Mouse (Mus musculus) layer of hippocampus, adult 2 months (tissue): ENCODE measurements around the gene Notch2. TPM values are rescaled to one million over a fixed set of nuclear protein-coding genes. Genes with fewer than 3 reads are reported as not detected.

Experiments used
- DNase-seq, 2 experiments: peaks; one replicate each; pipeline ENCODE4 v3.0.0; 2022; ENCODE audit warnings: low spot score in 2 of 2
- H3K27ac ChIP-seq: fragments of 200-600 bp; 2 replicates; pipeline ENCODE4 v1.8.1; 2022
- H3K4me3 ChIP-seq: fragments of 200-600 bp; 2 replicates; pipeline ENCODE4 v1.8.1; 2022; ENCODE audit warnings: mild to moderate bottlenecking
- CTCF ChIP-seq: fragments of 200-600 bp; conservative IDR thresholded peaks from 2 replicates; pipeline ENCODE4 v1.8.1; 2022; ENCODE audit warnings: antibody characterized with exemption, mild to moderate bottlenecking, moderate library complexity
- total RNA-seq, 2 experiments: library from RNA; stranded (reverse); gene quantifications; 2 replicates each; pipeline ENCODE4 v1.2.3; 2021

The Notch2 gene
- total RNA-seq, 2 experiments from 2014 or later, result 22.2 to 25.5 TPM

GRCm38 (mm10) chr3:98157585-98157984 lies 144.3 kb downstream of the Notch2 start:
- DNase-seq, result no peak
- Histone ChIP-seq H3K27ac (no peak overlapping the region), H3K4me3 (no peak overlapping the region)
- TF ChIP-seq CTCF, result no peak

- no peak overlapping the region for H3K27ac ChIP-seq
- H3K4me3 ChIP-seq, result no peak overlapping the region
- no peak for DNase-seq
- TF ChIP-seq CTCF, result no peak
These were observed 145.3 kb downstream of the Notch2 start for GRCm38 (mm10) chr3:98158646-98159045.

- H3K27ac ChIP-seq, result no peak overlapping the region
- no peak overlapping the region for H3K4me3 ChIP-seq
- TF ChIP-seq CTCF, result no peak
- no peak for DNase-seq
These were observed 146.0 kb downstream of the Notch2 start for GRCm38 (mm10) chr3:98159289-98159688.

- no peak within 1 kb of the TSS for H3K27ac ChIP-seq
- no peak for DNase-seq
- TF ChIP-seq CTCF, result no peak
These were observed 147.0 kb downstream of the Notch2 start, which contains the start of gene Adam30 for GRCm38 (mm10) chr3:98160330-98160729. TSS of gene Adam30 (plus strand) at chr3:98160630.

GRCm38 (mm10) chr3:98178340-98178739 lies 165.0 kb downstream of the Notch2 start:
- peak; percentile 20 to 32 for DNase-seq
- Histone ChIP-seq H3K4me3 (no peak overlapping the region), H3K27ac (peak overlapping the region; percentile 64)
- TF ChIP-seq CTCF, result no peak

More at GRCm38 (mm10) chr3:98160330-98160729, 147.0 kb downstream of the Notch2 start, which contains the start of gene Adam30:
- no peak within 1 kb of the TSS for H3K4me3 ChIP-seq

- 0 out of 2 replicates have a peak overlapping the region, but pooled peaks have one; percentile 24 for H3K27ac ChIP-seq
- TF ChIP-seq CTCF, result peak; percentile 89
- no peak overlapping the region for H3K4me3 ChIP-seq
- peak; percentile 66 to 71 for DNase-seq
These were observed 167.5 kb downstream of the Notch2 start for GRCm38 (mm10) chr3:98180805-98181204.

- Histone ChIP-seq H3K4me3 (no peak overlapping the region), H3K27ac (peak overlapping the region; percentile 39; the same call in 1 of the 2 replicates)
- DNase-seq, result no peak
- TF ChIP-seq CTCF, result no peak
These were observed 171.9 kb downstream of the Notch2 start for GRCm38 (mm10) chr3:98185163-98185714.

GRCm38 (mm10) chr3:98187777-98188176 lies 174.4 kb downstream of the Notch2 start:
- no peak overlapping the region for H3K4me3 ChIP-seq
- TF ChIP-seq CTCF, result no peak
- no peak overlapping the region for H3K27ac ChIP-seq
- no peak for DNase-seq

GRCm38 (mm10) chr3:98197711-98198532 lies 184.6 kb downstream of the Notch2 start:
- no peak for DNase-seq
- peak overlapping the region; percentile 36; the same call in 1 of the 2 replicates for H3K27ac ChIP-seq

GRCm38 (mm10) chr3:98199747-98200146 lies 186.4 kb downstream of the Notch2 start:
- no peak for TF ChIP-seq CTCF
- Histone ChIP-seq H3K27ac (no peak overlapping the region), H3K4me3 (no peak overlapping the region)
- no peak for DNase-seq

More at GRCm38 (mm10) chr3:98197711-98198532, 184.6 kb downstream of the Notch2 start:
- no peak for TF ChIP-seq CTCF
- H3K4me3 ChIP-seq, result no peak overlapping the region

Other genes with a start within 250 kb of the Notch2 start
- 100 to 1,000 TPM; 232 to 246 TPM for gene Pde4dip, start 124.8 kb upstream of the Notch2 start, total RNA-seq
- 10 to 100 TPM; 78.3 to 81.7 TPM for gene Sec22b, start 112.3 kb upstream of the Notch2 start, total RNA-seq
- not detected for gene Adam30, start 147.1 kb downstream of the Notch2 start, total RNA-seq
- not detected for gene Reg4, start 208.6 kb downstream of the Notch2 start, total RNA-seq